Mouse (Mus musculus): ENCODE measurements at regions not wholly inside any gene's neighbourhood (a gene's known extent, or its start where the extent isn't known, plus 50 kb on each side); places are given as distances from the start of the nearest gene placed in this dataset.

- Histone ChIP-seq H3K27ac (ENCODE audit: low read depth) (no peak overlapping the region), H3K9me3 (replicated peaks; ENCODE audit: control insufficient read depth, low read length) (no peaks in the 10 kb centered on the region), H3K9ac (replicated peaks; ENCODE audit: low read depth, low read length) (no peak overlapping the region), H3K4me1 (ENCODE audit: control insufficient read depth, insufficient read depth) (no peaks in the 10 kb centered on the region), H3K36me3 (replicated peaks; ENCODE audit: control insufficient read depth, insufficient read depth, low read length) (no peaks in the 10 kb centered on the region), H3K27me3 (ENCODE audit: control insufficient read depth, insufficient read depth, low read length) (no peaks in the 10 kb centered on the region), H3K4me2 (ENCODE audit: low read depth, low read length) (no peak overlapping the region), H3K4me3 (ENCODE audit: low read depth, low read length) (no peak overlapping the region)
- TF ChIP-seq EP300 (IDR thresholded peaks at IDR 0.05; ENCODE audit: low read depth) = no peak
- no peak for TF ChIP-seq CTCF (IDR thresholded peaks at IDR 0.05; ENCODE audit: low read depth)
- no peak for DNase-seq (ENCODE audit: low spot score)
- 75% methylated on average over 3 of the region's 3 CpGs for WGBS
- no peak for ATAC-seq (ENCODE audit: insufficient read depth, low read depth)
Measured at GRCm38 (mm10) chr8:103399466-103399865, 614.0 kb upstream of the Cdh11 start.

GRCm38 (mm10) chr8:103400143-103400542, 614.7 kb upstream of the Cdh11 start:
- WGBS = 68% methylated on average over 1 of the region's 1 CpGs
- no peak overlapping the region for H3K27ac ChIP-seq (ENCODE audit: low read depth)
- DNase-seq (ENCODE audit: low spot score) = no peak
- H3K27me3 ChIP-seq (ENCODE audit: control insufficient read depth, insufficient read depth, low read length) = no peaks in the 10 kb centered on the region
- no peaks in the 10 kb centered on the region for H3K9me3 ChIP-seq (replicated peaks; ENCODE audit: control insufficient read depth, low read length)
- no peak for ATAC-seq (ENCODE audit: insufficient read depth, low read depth)
- no peaks in the 10 kb centered on the region for H3K36me3 ChIP-seq (replicated peaks; ENCODE audit: control insufficient read depth, insufficient read depth, low read length)
- H3K4me2 ChIP-seq (ENCODE audit: low read depth, low read length) = no peak overlapping the region
- H3K4me1 ChIP-seq (ENCODE audit: control insufficient read depth, insufficient read depth) = no peaks in the 10 kb centered on the region
- no peak for TF ChIP-seq EP300 (IDR thresholded peaks at IDR 0.05; ENCODE audit: low read depth)
- H3K9ac ChIP-seq (replicated peaks; ENCODE audit: low read depth, low read length) = no peak overlapping the region
- H3K4me3 ChIP-seq (ENCODE audit: low read depth, low read length) = no peak overlapping the region

- H3K27me3 ChIP-seq (ENCODE audit: control insufficient read depth, insufficient read depth, low read length) = no peaks in the 10 kb centered on the region
- DNase-seq (ENCODE audit: low spot score) (no peak), ATAC-seq (ENCODE audit: insufficient read depth, low read depth) (no peak)
- H3K4me2 ChIP-seq (ENCODE audit: low read depth, low read length) = no peak overlapping the region
- no peak overlapping the region for H3K9ac ChIP-seq (replicated peaks; ENCODE audit: low read depth, low read length)
- 82% methylated on average over 3 of the region's 3 CpGs for WGBS
- H3K27ac ChIP-seq (ENCODE audit: low read depth) = no peak overlapping the region
- no peak overlapping the region for H3K4me3 ChIP-seq (ENCODE audit: low read depth, low read length)
- H3K36me3 ChIP-seq (replicated peaks; ENCODE audit: control insufficient read depth, insufficient read depth, low read length) = no peaks in the 10 kb centered on the region
- no peak for TF ChIP-seq EP300 (IDR thresholded peaks at IDR 0.05; ENCODE audit: low read depth)
- TF ChIP-seq CTCF (IDR thresholded peaks at IDR 0.05; ENCODE audit: low read depth) = no peak
- peaks cover 4% of the 10 kb centered on the region; the same call in 1 of the 2 replicates for H3K4me1 ChIP-seq (ENCODE audit: control insufficient read depth, insufficient read depth)
- H3K9me3 ChIP-seq (replicated peaks; ENCODE audit: control insufficient read depth, low read length) = no peaks in the 10 kb centered on the region
Measured at GRCm38 (mm10) chr8:103402731-103403130, 617.3 kb upstream of the Cdh11 start.

GRCm38 (mm10) chr8:103403826-103404225, 618.4 kb upstream of the Cdh11 start:
- no peaks in the 10 kb centered on the region for H3K36me3 ChIP-seq (replicated peaks; ENCODE audit: control insufficient read depth, insufficient read depth, low read length)
- DNase-seq (ENCODE audit: low spot score) (no peak), ATAC-seq (ENCODE audit: insufficient read depth, low read depth) (no peak)
- 68% methylated on average over 4 of the region's 4 CpGs for WGBS
- H3K27ac ChIP-seq (ENCODE audit: low read depth) = no peak overlapping the region
- peaks cover 4% of the 10 kb centered on the region; the same call in 1 of the 2 replicates for H3K4me1 ChIP-seq (ENCODE audit: control insufficient read depth, insufficient read depth)
- TF ChIP-seq CTCF (IDR thresholded peaks at IDR 0.05; ENCODE audit: low read depth) (no peak), EP300 (IDR thresholded peaks at IDR 0.05; ENCODE audit: low read depth) (no peak)
- no peak overlapping the region for H3K9ac ChIP-seq (replicated peaks; ENCODE audit: low read depth, low read length)
- no peak overlapping the region for H3K4me2 ChIP-seq (ENCODE audit: low read depth, low read length)
- H3K27me3 ChIP-seq (ENCODE audit: control insufficient read depth, insufficient read depth, low read length) = no peaks in the 10 kb centered on the region
- no peaks in the 10 kb centered on the region for H3K9me3 ChIP-seq (replicated peaks; ENCODE audit: control insufficient read depth, low read length)
- H3K4me3 ChIP-seq (ENCODE audit: low read depth, low read length) = no peak overlapping the region

GRCm38 (mm10) chr8:103405787-103406186, 620.3 kb upstream of the Cdh11 start:
- no peak for ATAC-seq (ENCODE audit: insufficient read depth, low read depth)
- Histone ChIP-seq H3K36me3 (replicated peaks; ENCODE audit: control insufficient read depth, insufficient read depth, low read length) (no peaks in the 10 kb centered on the region), H3K27ac (ENCODE audit: low read depth) (no peak overlapping the region), H3K27me3 (ENCODE audit: control insufficient read depth, insufficient read depth, low read length) (no peaks in the 10 kb centered on the region), H3K9me3 (replicated peaks; ENCODE audit: control insufficient read depth, low read length) (no peaks in the 10 kb centered on the region), H3K4me2 (ENCODE audit: low read depth, low read length) (no peak overlapping the region), H3K4me1 (ENCODE audit: control insufficient read depth, insufficient read depth) (peaks cover 4% of the 10 kb centered on the region; the same call in 1 of the 2 replicates), H3K9ac (replicated peaks; ENCODE audit: low read depth, low read length) (no peak overlapping the region), H3K4me3 (ENCODE audit: low read depth, low read length) (no peak overlapping the region)
- DNase-seq (ENCODE audit: low spot score) = no peak
- WGBS = 37% methylated on average over 12 of the region's 12 CpGs
- TF ChIP-seq EP300 (IDR thresholded peaks at IDR 0.05; ENCODE audit: low read depth) (no peak), CTCF (IDR thresholded peaks at IDR 0.05; ENCODE audit: low read depth) (no peak)

- H3K4me2 ChIP-seq (ENCODE audit: low read depth, low read length) = no peak overlapping the region
- no peak overlapping the region for H3K27ac ChIP-seq (ENCODE audit: low read depth)
- 57% methylated on average over 2 of the region's 2 CpGs for WGBS
- peaks cover 4% of the 10 kb centered on the region; the same call in 1 of the 2 replicates for H3K4me1 ChIP-seq (ENCODE audit: control insufficient read depth, insufficient read depth)
- TF ChIP-seq EP300 (IDR thresholded peaks at IDR 0.05; ENCODE audit: low read depth) (no peak), CTCF (IDR thresholded peaks at IDR 0.05; ENCODE audit: low read depth) (no peak)
- ATAC-seq (ENCODE audit: insufficient read depth, low read depth) (no peak), DNase-seq (ENCODE audit: low spot score) (no peak)
- H3K9ac ChIP-seq (replicated peaks; ENCODE audit: low read depth, low read length) = no peak overlapping the region
- H3K9me3 ChIP-seq (replicated peaks; ENCODE audit: control insufficient read depth, low read length) = no peaks in the 10 kb centered on the region
- H3K4me3 ChIP-seq (ENCODE audit: low read depth, low read length) = no peak overlapping the region
- no peaks in the 10 kb centered on the region for H3K36me3 ChIP-seq (replicated peaks; ENCODE audit: control insufficient read depth, insufficient read depth, low read length)
- H3K27me3 ChIP-seq (ENCODE audit: control insufficient read depth, insufficient read depth, low read length) = no peaks in the 10 kb centered on the region
Measured at GRCm38 (mm10) chr8:103406921-103407320, 621.5 kb upstream of the Cdh11 start.
